In genomic region chr14:99499502-99500266, GRCm38 (mm10) we compare ENCODE assay signal across 15 mouse cellular contexts.
"Had no signal": no experiment of that assay in that cellular context is flagged by ENCODE, and none has a peak within 500 bp of the region (broad histone marks: within the 10 kb centered on the region; RNA-seq: fewer than 3 reads in every experiment).

No protein-coding gene starts in this region.

- ATAC-seq: intestine, postnatal 0 days; liver, embryonic 12.5 days had no signal

- H3K36me3 ChIP-seq: limb, embryonic 15.5 days; liver, embryonic 12.5 days; midbrain, embryonic 12.5 days; neural tube, embryonic 15.5 days had no signal

- H3K4me3 ChIP-seq: left cerebral cortex, adult 2 months; limb, embryonic 15.5 days; liver, embryonic 12.5 days; megakaryocyte, embryonic 14.5 days; midbrain, embryonic 12.5 days; neural tube, embryonic 15.5 days had no signal

- H3K4me2 ChIP-seq: limb, embryonic 15.5 days; liver, embryonic 12.5 days; lung, embryonic 14.5 days; midbrain, embryonic 12.5 days; neural tube, embryonic 15.5 days had no signal

- H3K9me3 ChIP-seq: limb, embryonic 15.5 days; liver, embryonic 12.5 days; midbrain, embryonic 12.5 days had no signal

- H3K9ac ChIP-seq: limb, embryonic 15.5 days; liver, embryonic 12.5 days; lung, embryonic 14.5 days; midbrain, embryonic 12.5 days; neural tube, embryonic 15.5 days had no signal

- H3K27ac ChIP-seq: left cerebral cortex, adult 2 months; limb, embryonic 15.5 days; liver, embryonic 12.5 days; macrophage; midbrain, embryonic 12.5 days; neural tube, embryonic 15.5 days had no signal

- H3K4me1 ChIP-seq: limb, embryonic 15.5 days; liver, embryonic 12.5 days; megakaryocyte, embryonic 14.5 days; midbrain, embryonic 12.5 days; neural tube, embryonic 15.5 days had no signal

- DNase-seq: kidney, adult 9 months; kidney, postnatal 10 days; kidney, postnatal 4 days; lung, embryonic 14.5 days; lung, postnatal 10 days; thymus, adult 2 months; thymus, postnatal 25 days had no signal

- H3K27me3 ChIP-seq: limb, embryonic 15.5 days; liver, embryonic 12.5 days; megakaryocyte, embryonic 14.5 days; midbrain, embryonic 12.5 days; neural tube, embryonic 15.5 days had no signal
